Mouse (Mus musculus): ENCODE measurements around the gene 4933406M09Rik. TPM values are rescaled to one million over a fixed set of nuclear protein-coding genes. Genes with fewer than 3 reads are reported as not detected.

The 4933406M09Rik gene
- polyA plus RNA-seq, 1 experiment, result not detected

DNA sequence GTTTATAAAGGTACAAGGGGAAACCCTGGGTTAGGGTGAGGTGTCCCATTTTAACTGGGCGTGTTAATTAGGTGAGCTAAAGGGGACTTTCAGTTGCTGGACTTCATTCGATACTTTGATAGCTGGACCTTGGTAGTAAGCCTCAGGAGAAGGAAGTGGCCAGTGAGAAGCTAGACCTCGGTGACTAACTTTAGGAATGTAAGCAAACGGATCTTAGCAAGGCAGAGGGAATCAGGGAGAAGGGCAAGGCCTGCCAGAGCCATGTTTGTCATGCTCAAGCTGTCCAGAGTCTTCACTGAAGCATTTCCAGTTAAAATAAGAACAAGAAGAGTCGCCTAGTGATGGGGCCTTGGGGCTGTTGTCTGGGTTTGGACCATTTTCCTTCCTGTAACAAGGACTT lies 20.2 kb upstream of the 4933406M09Rik start:
- no peak overlapping the region for H3K4me3 ChIP-seq (ENCODE audit: insufficient read depth, low read length)
- no peak overlapping the region for H3K27ac ChIP-seq (ENCODE audit: insufficient read depth, low read length)
- TF ChIP-seq POLR2A (IDR thresholded peaks at IDR 0.05; ENCODE audit: low read depth, low read length) (no peak), CTCF (IDR thresholded peaks at IDR 0.05; ENCODE audit: borderline replicate concordance, insufficient read depth, low read length) (no peak)
- H3K4me1 ChIP-seq (ENCODE audit: control insufficient read depth, insufficient read depth, low read length), result 0 out of 2 replicates have a peak, but pooled peaks cover 2% of the 10 kb centered on the region

DNA sequence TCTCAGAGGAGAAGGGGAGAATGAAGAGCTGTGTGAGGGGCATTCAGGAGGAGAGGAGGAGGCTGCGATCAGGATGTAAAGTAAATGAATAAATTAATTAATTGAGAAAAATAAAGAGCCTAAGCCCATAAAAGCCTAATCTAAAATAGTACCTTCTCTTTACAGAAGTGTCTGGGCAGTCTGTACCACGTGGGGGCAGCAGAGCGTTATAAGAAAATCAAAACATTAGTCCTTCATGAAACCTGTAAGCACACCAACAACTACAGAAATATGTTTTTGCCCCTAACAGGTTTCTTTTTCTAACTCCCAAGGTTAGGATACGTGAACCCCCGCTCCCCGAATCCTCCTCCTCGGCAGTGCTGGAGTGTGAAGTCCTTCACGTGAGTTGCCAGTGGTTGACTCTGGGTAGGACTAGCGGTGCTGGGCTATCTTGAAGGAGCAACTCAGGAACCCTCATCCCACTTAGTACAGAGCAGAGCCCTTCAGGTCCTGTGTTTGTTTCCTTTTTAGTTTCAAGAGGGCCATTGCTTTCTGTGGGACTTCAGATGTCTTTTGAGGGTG lies 16.9 kb upstream of the 4933406M09Rik start:
- TF ChIP-seq POLR2A (IDR thresholded peaks at IDR 0.05; ENCODE audit: low read depth, low read length) (no peak), CTCF (IDR thresholded peaks at IDR 0.05; ENCODE audit: borderline replicate concordance, insufficient read depth, low read length) (no peak)
- no peak overlapping the region for H3K4me3 ChIP-seq (ENCODE audit: insufficient read depth, low read length)
- no peak overlapping the region for H3K27ac ChIP-seq (ENCODE audit: insufficient read depth, low read length)
- no peaks in the 10 kb centered on the region for H3K4me1 ChIP-seq (ENCODE audit: control insufficient read depth, insufficient read depth, low read length)

DNA sequence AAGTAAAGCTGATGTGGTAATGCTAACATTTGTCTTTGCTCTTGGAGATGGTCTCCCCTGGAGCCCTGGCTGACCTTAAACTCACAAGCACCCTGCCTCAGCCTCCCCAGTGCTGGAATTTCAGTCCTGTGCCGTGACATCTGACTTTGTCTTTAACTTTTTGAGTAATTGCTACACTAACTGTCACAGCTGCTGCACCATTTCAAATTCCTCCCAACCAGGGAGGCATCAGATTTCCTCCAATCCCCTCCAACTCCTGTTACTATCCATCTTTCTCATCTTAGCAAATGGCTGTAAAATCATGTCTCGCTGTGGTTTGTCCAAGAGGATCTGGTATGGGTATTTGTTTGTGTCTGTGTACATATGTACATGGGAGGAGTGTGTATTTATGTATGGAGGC lies 11.6 kb upstream of the 4933406M09Rik start:
- H3K4me3 ChIP-seq (ENCODE audit: insufficient read depth, low read length), result no peak overlapping the region
- no peak for TF ChIP-seq CTCF (IDR thresholded peaks at IDR 0.05; ENCODE audit: borderline replicate concordance, insufficient read depth, low read length)
- TF ChIP-seq POLR2A (IDR thresholded peaks at IDR 0.05; ENCODE audit: low read depth, low read length), result no peak
- no peak overlapping the region for H3K27ac ChIP-seq (ENCODE audit: insufficient read depth, low read length)
- no peaks in the 10 kb centered on the region for H3K4me1 ChIP-seq (ENCODE audit: control insufficient read depth, insufficient read depth, low read length)

DNA sequence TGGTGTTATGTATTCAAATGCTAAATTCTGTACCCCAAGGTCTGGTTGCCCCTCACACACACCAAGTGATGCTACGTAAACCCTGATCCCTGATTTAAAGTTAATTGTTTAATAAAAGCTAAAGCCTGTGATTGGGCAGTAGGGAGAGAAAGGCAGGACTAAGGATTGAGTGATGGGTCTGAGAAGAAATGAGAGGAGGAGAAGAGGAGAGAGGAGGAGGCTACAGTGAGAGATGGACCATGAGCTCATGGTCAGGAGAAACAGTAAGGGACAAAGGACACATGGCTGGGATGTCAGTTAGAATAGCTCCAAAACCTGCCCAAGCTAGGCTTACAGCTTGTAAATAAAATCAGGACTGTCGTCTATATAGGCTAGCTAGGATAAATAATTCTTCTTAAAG lies 4.7 kb upstream of the 4933406M09Rik start:
- Histone ChIP-seq H3K4me3 (ENCODE audit: insufficient read depth, low read length) (no peak overlapping the region), H3K27ac (ENCODE audit: insufficient read depth, low read length) (no peak overlapping the region), H3K4me1 (ENCODE audit: control insufficient read depth, insufficient read depth, low read length) (no peaks in the 10 kb centered on the region)
- no peak for TF ChIP-seq CTCF (IDR thresholded peaks at IDR 0.05; ENCODE audit: borderline replicate concordance, insufficient read depth, low read length)
- no peak for TF ChIP-seq POLR2A (IDR thresholded peaks at IDR 0.05; ENCODE audit: low read depth, low read length)

DNA sequence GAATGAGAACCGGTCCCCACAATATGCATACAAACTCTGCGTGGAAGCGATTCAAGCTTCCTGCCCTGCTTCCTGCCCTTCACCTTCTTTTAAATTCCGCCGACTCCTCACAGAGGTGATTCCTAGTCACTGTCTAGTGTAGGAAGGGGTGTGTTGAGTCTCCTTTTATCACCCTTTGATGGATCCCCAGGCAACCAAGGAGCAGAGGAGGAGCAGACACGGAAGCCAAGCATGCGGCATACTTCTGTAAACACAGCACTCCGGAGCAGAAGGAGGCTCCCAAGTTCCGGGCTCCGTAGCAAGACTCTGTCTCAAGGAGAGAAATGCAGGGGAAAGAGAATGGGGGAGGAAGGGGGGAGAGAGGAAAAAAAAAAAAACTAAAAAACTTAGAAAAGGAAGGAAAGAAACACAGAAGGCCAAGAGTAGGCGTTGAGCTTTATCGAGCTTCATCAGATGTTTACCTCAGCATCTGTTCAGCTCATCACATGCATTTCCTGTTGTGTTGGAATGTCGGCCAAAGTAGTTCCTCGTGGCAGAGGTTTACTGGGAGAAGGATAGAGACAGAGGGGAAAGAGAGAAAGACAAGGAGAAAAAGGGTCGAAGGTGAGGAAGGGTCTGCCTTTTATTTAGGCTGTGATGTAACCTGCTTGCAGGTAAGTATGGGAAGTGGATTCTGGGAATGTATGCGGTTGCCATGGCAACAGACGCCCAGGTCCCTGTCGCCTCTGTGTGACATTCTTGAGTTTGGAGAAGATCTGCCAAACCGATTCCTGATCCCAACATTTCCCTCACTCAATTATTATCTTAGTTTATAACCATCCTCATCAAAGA lies 3.7 kb upstream of the 4933406M09Rik start:
- no peaks in the 10 kb centered on the region for H3K4me1 ChIP-seq (ENCODE audit: control insufficient read depth, insufficient read depth, low read length)
- no peak overlapping the region for H3K4me3 ChIP-seq (ENCODE audit: insufficient read depth, low read length)
- no peak overlapping the region for H3K27ac ChIP-seq (ENCODE audit: insufficient read depth, low read length)
- no peak for TF ChIP-seq CTCF (IDR thresholded peaks at IDR 0.05; ENCODE audit: borderline replicate concordance, insufficient read depth, low read length)
- TF ChIP-seq POLR2A (IDR thresholded peaks at IDR 0.05; ENCODE audit: low read depth, low read length), result no peak

DNA sequence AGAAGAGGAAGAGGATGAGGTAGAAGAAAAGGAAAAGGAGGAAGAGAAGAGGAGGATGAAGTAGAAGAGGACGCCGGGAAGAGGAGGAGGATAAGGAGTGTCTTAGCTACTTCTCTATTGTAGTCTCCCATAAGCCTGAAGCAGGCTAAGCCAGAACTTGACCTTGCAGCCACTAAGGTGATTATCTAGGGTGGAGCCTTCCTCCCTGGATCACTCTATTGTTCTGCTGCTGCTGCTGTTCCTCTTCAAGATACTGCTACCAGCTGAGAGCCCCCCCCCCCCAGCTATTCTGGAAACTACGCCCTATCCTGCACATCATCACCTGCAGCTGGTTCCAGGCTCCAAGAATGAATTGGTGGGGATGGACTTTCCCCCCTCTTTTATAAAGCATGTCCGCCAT lies 1.2 kb upstream of the 4933406M09Rik start:
- H3K4me1 ChIP-seq (ENCODE audit: control insufficient read depth, insufficient read depth, low read length), result no peaks in the 10 kb centered on the region
- no peak overlapping the region for H3K4me3 ChIP-seq (ENCODE audit: insufficient read depth, low read length)
- no peak overlapping the region for H3K27ac ChIP-seq (ENCODE audit: insufficient read depth, low read length)
- no peak for TF ChIP-seq POLR2A (IDR thresholded peaks at IDR 0.05; ENCODE audit: low read depth, low read length)
- TF ChIP-seq CTCF (IDR thresholded peaks at IDR 0.05; ENCODE audit: borderline replicate concordance, insufficient read depth, low read length), result no peak

DNA sequence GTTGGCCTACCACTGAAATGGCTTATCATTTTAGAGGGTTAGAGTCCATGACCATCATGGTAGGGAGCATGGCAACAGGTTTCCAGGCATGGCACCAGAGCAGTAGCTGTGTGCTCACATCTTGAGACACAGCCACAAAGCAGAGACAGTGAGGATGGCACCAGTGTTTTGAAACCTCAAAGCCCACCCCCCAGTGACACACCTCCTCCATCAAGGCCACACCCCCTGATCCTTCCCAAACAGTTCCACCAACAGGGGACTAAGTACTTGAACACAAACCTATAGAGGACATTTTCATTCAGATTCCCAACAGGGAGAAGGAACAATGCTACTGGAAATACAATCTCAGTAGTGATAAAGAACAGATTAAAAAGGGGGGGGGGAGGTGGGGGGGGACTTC lies 564 bp upstream of the 4933406M09Rik start:
- H3K4me3 ChIP-seq (ENCODE audit: insufficient read depth, low read length), result no peak overlapping the region
- H3K27ac ChIP-seq (ENCODE audit: insufficient read depth, low read length), result no peak overlapping the region
- H3K4me1 ChIP-seq (ENCODE audit: control insufficient read depth, insufficient read depth, low read length), result no peaks in the 10 kb centered on the region
- no peak for TF ChIP-seq CTCF (IDR thresholded peaks at IDR 0.05; ENCODE audit: borderline replicate concordance, insufficient read depth, low read length)
- no peak for TF ChIP-seq POLR2A (IDR thresholded peaks at IDR 0.05; ENCODE audit: low read depth, low read length)

DNA sequence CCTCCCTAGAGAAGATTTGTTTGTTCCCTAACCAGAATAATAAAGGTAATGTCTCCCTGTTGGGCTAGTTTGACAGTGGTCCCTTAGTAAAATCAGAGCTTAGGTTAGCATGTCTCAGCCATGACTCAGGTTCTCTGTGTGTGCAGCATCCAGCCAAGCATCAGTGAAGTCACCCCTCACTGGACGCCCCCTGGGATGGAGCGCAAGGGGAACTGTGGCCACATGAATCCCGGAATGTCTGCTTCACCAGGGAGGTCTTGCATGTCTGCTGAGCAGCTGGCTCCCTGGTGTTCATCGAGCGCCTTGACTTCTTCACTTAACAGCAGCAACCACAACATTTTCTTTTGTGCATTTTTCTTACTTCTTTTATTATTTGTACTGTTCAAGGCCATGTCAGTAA lies 8.1 kb downstream of the 4933406M09Rik start:
- TF ChIP-seq CTCF (IDR thresholded peaks at IDR 0.05; ENCODE audit: borderline replicate concordance, insufficient read depth, low read length), result no peak
- no peak for TF ChIP-seq POLR2A (IDR thresholded peaks at IDR 0.05; ENCODE audit: low read depth, low read length)
- Histone ChIP-seq H3K27ac (ENCODE audit: insufficient read depth, low read length) (no peak overlapping the region), H3K4me1 (ENCODE audit: control insufficient read depth, insufficient read depth, low read length) (no peaks in the 10 kb centered on the region), H3K4me3 (ENCODE audit: insufficient read depth, low read length) (no peak overlapping the region)

DNA sequence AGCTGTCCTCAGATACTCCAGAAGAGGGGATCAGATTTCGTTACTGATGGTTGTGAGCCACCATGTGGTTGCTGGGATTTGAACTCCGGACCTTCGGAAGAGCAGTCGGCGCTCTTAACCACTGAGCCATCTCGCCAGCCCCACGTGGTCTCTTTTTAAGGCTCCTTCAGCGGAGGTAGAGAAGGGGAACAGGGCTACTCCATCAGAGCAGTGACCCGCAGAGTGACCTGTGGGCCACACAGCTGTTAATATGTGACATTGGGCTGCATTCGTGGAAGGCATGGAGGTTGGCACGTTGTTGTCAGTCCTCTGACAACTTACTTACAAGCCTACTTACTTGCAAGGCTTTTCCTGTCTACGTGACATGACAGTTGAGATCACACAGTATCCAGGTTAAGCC lies 12.5 kb downstream of the 4933406M09Rik start:
- H3K27ac ChIP-seq (ENCODE audit: insufficient read depth, low read length), result no peak overlapping the region

DNA sequence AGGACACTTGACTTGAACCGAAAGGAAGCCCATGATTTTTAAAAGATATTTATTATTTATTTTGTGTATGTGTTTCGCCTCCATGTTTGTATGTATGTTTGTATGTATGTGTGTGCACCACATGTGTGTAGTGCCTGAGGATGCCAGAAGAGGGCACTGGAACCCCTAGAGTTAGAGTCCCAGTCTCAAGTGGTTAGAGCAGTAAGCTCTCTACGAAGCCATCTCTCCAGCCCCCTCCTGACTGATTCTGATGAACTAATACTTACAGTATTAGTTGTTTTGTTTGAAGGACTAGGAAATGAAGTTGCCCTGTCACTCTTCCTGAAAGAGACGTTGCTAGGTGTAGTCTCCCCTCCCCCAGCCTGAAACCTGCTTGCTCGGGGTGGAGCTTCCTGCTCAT lies 14.0 kb downstream of the 4933406M09Rik start:
- TF ChIP-seq CTCF (IDR thresholded peaks at IDR 0.05; ENCODE audit: borderline replicate concordance, insufficient read depth, low read length), result no peak
- no peak for TF ChIP-seq POLR2A (IDR thresholded peaks at IDR 0.05; ENCODE audit: low read depth, low read length)
- H3K4me1 ChIP-seq (ENCODE audit: control insufficient read depth, insufficient read depth, low read length), result no peaks in the 10 kb centered on the region
- H3K27ac ChIP-seq (ENCODE audit: insufficient read depth, low read length), result no peak overlapping the region
- H3K4me3 ChIP-seq (ENCODE audit: insufficient read depth, low read length), result no peak overlapping the region

More for the DNA sequence above, 12.5 kb downstream of the 4933406M09Rik start:
- Histone ChIP-seq H3K4me1 (ENCODE audit: control insufficient read depth, insufficient read depth, low read length) (no peaks in the 10 kb centered on the region), H3K4me3 (ENCODE audit: insufficient read depth, low read length) (no peak overlapping the region)
- TF ChIP-seq CTCF (IDR thresholded peaks at IDR 0.05; ENCODE audit: borderline replicate concordance, insufficient read depth, low read length) (no peak), POLR2A (IDR thresholded peaks at IDR 0.05; ENCODE audit: low read depth, low read length) (no peak)

Measured in embryonic fibroblast, embryonic 13.5 days (primary cell).